Mouse (Mus musculus) liver, embryonic 14.5 days (tissue): ENCODE results near the gene Trim14.

Source experiments
- CTCF ChIP-seq: IDR thresholded peaks from 2 replicates; pipeline ENCODE4 v1.5.1; 2016; ENCODE audit warnings: antibody characterized with exemption, low read depth, control low read depth
- EP300 ChIP-seq: IDR thresholded peaks from 2 replicates; pipeline ENCODE4 v1.6.1; 2016; ENCODE audit warnings: antibody characterized with exemption, low read depth

DNA sequence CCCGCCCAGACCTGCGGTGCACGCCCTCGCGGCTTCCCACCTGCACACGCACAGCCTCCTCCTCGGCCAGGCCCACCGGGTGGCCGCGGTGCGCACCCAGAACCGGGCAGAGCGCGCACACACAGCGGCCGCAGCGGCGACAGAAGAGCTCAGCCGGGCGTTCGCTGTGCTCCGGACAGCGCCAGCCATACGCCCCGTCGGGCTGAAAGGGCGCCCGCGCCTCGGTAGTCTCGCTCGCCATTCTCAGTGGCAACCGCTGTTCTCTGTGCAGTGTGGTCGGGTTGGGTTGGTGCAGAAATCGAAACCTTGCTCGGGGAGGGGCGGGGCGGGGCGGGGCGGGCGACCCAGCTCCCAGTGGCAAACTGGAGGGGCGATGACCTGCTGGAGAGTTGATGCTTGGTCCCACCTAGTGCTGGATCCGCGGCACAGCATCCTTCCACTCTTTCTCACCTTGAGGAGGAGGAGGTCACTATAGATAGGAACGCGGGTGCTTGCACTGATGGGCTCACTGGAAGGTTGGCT, at the start of gene Trim14:
- TF ChIP-seq CTCF (peak; percentile 58), EP300 (no peak)
